Mouse (Mus musculus): ENCODE data around the gene Rpap3.

The Rpap3 gene

GRCm38 (mm10) chr15:97643986-97644385, 61.6 kb downstream of the Rpap3 start:
- no peak for DNase-seq
